Mouse (Mus musculus): ENCODE data around the gene Rgl1.
"Not testable (repeated sequence)": the region's sequence is repeated elsewhere in the genome, so short reads cannot be mapped to it uniquely, and the experiment has no call there.

Rgl1 gene

GRCm38 (mm10) chr1:152786953-152787352 is 20.8 kb upstream of the Rgl1 start:
- in situ Hi-C loops (cut with MseI, MboI): no loop called here

DNA sequence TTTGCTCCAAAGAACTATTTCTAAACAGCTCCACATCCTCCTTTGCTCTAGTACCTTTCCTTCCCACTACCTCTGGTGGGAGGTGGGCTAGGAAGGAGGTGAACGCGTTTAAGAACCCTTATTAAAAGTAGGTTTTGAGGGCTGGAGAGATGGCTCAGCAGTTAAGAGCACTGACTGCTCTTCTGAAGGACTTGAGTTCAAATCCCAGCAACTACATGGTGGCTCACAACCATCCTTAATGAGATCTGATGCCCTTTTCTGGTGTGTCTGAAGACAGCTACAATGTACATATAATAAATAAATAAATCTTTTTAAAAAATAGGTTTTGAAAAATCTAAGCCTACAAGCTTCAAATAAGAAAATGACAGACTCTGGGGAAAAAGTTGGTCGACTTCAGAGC is 19.3 kb upstream of the Rgl1 start:
- in situ Hi-C loops (cut with MseI, MboI): not testable (repeated sequence)

DNA sequence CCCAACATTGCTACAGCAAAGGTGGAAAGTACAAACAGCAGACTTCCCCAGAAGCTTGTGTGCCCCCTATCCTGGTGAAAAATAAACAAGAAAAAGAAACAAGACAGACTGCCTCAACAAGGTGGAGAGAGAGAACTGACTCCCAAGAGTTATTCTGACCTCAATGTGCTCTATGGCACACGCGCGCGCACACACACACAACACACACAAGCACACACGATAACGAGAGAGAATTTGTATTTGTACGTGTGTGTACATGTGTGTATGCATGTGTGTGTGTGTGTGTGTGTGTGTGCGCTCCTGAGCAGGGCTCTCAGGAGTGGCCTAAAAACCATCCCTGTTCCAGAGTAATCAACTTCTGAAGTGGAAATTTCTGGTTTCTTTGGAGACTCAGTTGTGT is 18.5 kb upstream of the Rgl1 start:
- in situ Hi-C loops (cut with MseI, MboI): no loop called here

- in situ Hi-C loops (cut with MseI, MboI): no loop called here
Observed at GRCm38 (mm10) chr1:152779071-152779737, 13.1 kb upstream of the Rgl1 start.

DNA sequence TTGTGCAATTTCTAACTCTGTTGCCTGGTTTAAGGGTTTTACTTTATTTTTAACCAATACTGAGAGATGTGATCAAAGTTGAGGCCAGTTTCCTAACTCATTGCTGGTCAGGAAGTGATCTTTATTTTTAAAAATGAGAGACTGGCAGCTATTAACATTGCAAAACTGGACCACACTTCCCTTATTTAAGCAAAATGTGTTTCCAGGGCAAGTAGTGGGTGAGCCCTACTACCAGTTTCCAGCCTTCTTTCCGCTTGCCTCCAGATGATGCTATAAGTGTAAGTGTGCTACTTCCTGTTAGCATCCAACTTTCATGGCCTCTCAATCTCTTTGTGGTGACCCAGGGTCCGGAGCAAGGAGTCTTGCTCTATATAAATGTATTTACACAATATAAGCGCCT is 8.4 kb upstream of the Rgl1 start:
- in situ Hi-C loops (cut with MseI, MboI): not testable (repeated sequence)

- in situ Hi-C loops (cut with MseI, MboI): no loop called here
Observed at GRCm38 (mm10) chr1:152771016-152771415, 4.9 kb upstream of the Rgl1 start.

GRCm38 (mm10) chr1:152767749-152768488 is 1.8 kb upstream of the Rgl1 start:
- in situ Hi-C loops (cut with MseI, MboI): no loop called here

GRCm38 (mm10) chr1:152766804-152767748 is 925 bp upstream of the Rgl1 start:
- in situ Hi-C loops (cut with MseI, MboI): no loop called here

- in situ Hi-C loops (cut with MseI, MboI): no loop called here
Observed at GRCm38 (mm10) chr1:152761791-152762190, 4.4 kb downstream of the Rgl1 start.

- in situ Hi-C loops (cut with MseI, MboI): no loop called here
Observed at GRCm38 (mm10) chr1:152750312-152750965, 15.7 kb downstream of the Rgl1 start, which contains the start of gene Apobec4. TSS of gene Apobec4 (plus strand) at chr1:152750551.

DNA sequence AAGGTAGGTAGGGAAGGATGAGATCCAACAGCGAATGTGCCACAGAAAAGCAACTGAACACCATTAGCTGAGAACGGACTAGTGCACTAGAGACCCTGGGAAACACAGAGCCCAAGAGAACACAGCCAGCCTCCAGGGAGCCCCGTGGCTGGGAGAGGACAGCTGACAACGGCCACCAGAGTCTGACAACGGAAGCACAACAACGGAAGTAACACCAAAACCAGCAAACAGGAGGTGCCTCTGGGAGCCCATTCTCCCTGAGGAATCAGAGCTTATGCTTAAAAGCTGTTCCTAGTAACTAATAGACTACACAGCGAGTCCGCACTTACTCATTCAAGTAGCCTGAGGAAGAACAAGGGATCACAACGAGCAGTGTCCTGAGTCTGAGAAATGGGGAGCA is 16.9 kb downstream of the Rgl1 start:
- in situ Hi-C loops (cut with MseI, MboI): loop anchor here (5.0 kb wide), 2 partner anchors 222 to 227 kb away; no protein-coding TSS in a partner anchor

DNA sequence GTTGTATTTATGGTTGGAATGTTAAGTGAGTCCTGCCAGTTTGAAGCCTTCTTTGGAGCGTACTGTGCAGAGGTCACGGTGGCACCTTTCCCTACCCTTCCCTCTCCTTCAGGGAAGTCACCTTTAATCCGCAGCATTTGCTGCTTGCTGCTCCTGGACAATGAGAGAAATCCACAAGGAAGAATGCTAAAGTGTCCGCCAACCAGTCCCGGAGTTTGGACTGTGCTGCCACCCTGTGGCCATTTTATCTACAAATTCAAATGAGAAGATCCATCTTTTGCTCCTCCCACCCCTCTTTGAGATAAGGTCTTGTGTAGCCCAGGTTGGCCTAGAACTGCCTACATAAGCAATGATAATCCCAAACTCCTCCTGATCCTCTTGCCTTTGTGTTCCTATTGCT is 19.7 kb downstream of the Rgl1 start:
- in situ Hi-C loops (cut with MseI, MboI): loop anchor here (5.0 kb wide), 2 partner anchors 219 to 224 kb away; no protein-coding TSS in a partner anchor

DNA sequence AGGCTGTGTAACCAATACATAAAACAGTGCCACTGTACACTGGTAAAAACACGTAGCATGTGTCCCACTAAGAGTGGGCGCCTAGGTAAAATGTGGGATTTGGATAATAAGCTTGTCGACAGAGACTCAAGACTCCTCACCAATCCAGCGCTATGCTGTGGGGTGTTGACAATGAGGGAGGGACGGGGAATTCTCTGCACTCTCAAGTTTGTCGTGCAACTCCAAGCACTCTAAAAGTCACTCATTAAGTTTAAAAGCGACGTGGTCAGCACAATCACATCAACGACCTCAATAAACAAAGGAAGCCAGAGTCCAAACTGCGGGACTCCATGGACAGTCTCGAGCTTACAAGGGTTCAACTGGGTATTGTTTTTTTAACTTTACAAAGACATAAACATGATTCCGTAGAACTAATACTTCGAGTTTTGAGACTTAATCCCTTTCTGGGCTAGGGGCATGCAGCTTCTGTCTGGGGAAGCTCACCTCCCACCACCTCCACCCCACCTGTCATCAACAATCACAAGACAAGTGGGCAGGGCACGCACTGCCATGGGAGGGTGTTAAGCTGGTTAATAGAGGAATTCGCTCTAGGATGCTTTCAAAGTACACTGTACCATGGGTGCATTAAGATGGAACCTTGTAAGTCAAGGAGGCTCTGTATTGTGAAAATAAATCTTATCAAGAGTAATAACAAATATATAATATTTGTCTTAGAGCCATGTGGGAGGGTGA is 22.9 kb downstream of the Rgl1 start:
- in situ Hi-C loops (cut with MseI, MboI): no loop called here

DNA sequence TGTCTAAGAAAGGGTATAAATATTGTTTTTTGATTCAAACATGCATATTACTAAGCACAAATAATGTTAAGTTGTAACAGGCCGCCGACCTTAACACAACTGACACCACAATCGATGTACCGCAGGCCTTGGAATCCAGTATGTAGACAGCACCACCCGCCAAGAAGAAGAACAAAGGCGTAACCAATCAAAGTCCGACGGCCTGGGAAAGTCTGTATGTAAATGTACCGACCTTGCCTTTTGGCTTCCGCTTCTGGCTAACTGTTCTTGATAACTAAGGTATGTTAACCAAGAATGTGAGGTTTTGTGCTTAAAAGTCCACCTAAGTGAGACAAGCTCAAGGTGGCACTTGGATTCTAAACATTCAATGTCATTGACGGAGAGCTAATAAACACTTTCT is 26.8 kb downstream of the Rgl1 start:
- in situ Hi-C loops (cut with MseI, MboI): no loop called here

GRCm38 (mm10) chr1:152738793-152739192 is 27.4 kb downstream of the Rgl1 start:
- in situ Hi-C loops (cut with MseI, MboI): no loop called here

- in situ Hi-C loops (cut with MseI, MboI): no loop called here
Observed at GRCm38 (mm10) chr1:152727604-152728236, 38.4 kb downstream of the Rgl1 start.

GRCm38 (mm10) chr1:152726095-152726494 is 40.1 kb downstream of the Rgl1 start:
- in situ Hi-C loops (cut with MseI, MboI): no loop called here

- in situ Hi-C loops (cut with MseI, MboI): no loop called here
Observed at GRCm38 (mm10) chr1:152724286-152724685, 41.9 kb downstream of the Rgl1 start.

DNA sequence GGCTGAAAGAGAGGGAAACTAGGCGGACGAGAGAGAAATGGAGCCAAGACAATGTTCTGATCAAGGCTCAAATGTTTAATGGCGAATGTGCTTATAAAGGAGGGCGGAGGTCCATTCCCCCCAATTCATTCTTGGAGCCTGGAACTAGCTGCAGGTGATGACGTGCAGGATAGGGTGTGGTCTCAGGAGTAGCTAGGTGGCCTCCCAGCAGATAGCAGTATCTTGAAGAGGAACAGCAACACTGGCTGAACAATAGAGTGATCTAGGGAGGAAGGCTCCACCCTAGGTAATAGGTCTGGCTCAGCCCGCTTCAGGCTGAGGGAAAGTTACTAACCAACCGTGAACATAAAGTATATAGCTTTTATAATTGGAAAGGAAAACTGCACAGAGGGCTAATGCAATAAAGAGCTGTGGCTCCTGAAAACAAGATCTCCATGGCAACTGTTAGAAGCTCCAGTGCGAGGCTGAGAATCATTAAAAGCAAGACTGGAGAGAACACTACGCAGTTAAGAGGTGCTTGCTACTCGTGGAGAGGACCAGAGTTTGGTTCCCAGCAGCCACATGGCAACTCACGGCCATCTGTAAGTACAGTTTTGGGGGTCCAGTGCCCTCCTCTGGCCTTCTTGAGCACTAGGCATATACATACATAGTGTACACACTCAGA is 44.5 kb downstream of the Rgl1 start:
- in situ Hi-C loops (cut with MseI, MboI): no loop called here

GRCm38 (mm10) chr1:152720969-152721368 is 45.2 kb downstream of the Rgl1 start:
- in situ Hi-C loops (cut with MseI, MboI): no loop called here
